Mouse (Mus musculus): ENCODE results near the gene Amn. TPM values are rescaled to one million over a fixed set of nuclear protein-coding genes. Genes with fewer than 3 reads are reported as not detected.

Gene Amn
- total and polyA plus RNA-seq, 3 experiments = 0.12 to 0.14 TPM; not detected in 1

- TF ChIP-seq E2F4 (IDR thresholded peaks at IDR 0.05; ENCODE audit: borderline replicate concordance, low read depth, low read length) (no peak), CHD1 (IDR thresholded peaks at IDR 0.05; ENCODE audit: low read depth, low read length) (no peak), POLR2AphosphoS5 (IDR thresholded peaks at IDR 0.05; ENCODE audit: borderline replicate concordance, low read depth, low read length) (no peak), HCFC1 (IDR thresholded peaks at IDR 0.05; ENCODE audit: low read depth, low read length) (no peak), KAT2A (conservative IDR thresholded peaks at IDR 0.05; ENCODE audit: low read depth, low read length) (no peak), TAL1 (IDR thresholded peaks at IDR 0.05; ENCODE audit: low read length) (no peak), MYB (IDR thresholded peaks at IDR 0.05; ENCODE audit: low read depth, low read length) (no peak), ZNF384 (IDR thresholded peaks at IDR 0.05; ENCODE audit: low read depth, low read length) (no peak), MEF2A (IDR thresholded peaks at IDR 0.05; ENCODE audit: extremely low read depth, insufficient replicate concordance, low read depth, low read length, poor library complexity, severe bottlenecking) (no peak), ETS1 (IDR thresholded peaks at IDR 0.05; ENCODE audit: low read depth, low read length) (no peak), MYC (IDR thresholded peaks at IDR 0.05; ENCODE audit: low read depth, low read length) (no peak), USF1 (IDR thresholded peaks at IDR 0.05; ENCODE audit: low read depth, low read length) (no peak), GABPA (IDR thresholded peaks at IDR 0.05; ENCODE audit: low read depth, low read length) (no peak), TCF12 (IDR thresholded peaks at IDR 0.05; ENCODE audit: low read depth, low read length) (no peak)
- no peaks in the 10 kb centered on the region for H3K79me2 ChIP-seq (ENCODE audit: control insufficient read depth, insufficient read depth, low read length, poor library complexity)
- no peak overlapping the region for H3K9ac ChIP-seq (ENCODE audit: control insufficient read depth, low read depth, low read length, poor library complexity, severe bottlenecking)
- no peaks in the 10 kb centered on the region for H3K9me3 ChIP-seq (replicated peaks; ENCODE audit: insufficient read depth, low read length)
- H3K4me3 ChIP-seq (ENCODE audit: control insufficient read depth in 1 of 2, insufficient read depth in 1 of 2, low read depth in 2 of 2, low read length in 2 of 2) = no peak overlapping the region
- no peak overlapping the region for H3K27ac ChIP-seq (ENCODE audit: control insufficient read depth, low read depth, low read length)
- no peaks in the 10 kb centered on the region for H3K4me1 ChIP-seq (ENCODE audit: control insufficient read depth in 1 of 2, insufficient read depth in 2 of 2, low read length in 2 of 2)
- H3K27me3 ChIP-seq (ENCODE audit: control insufficient read depth in 1 of 2, insufficient read depth in 2 of 2, low read length in 2 of 2) = no peaks in the 10 kb centered on the region; a peak in 1 of 4 replicates
- H3K36me3 ChIP-seq (ENCODE audit: control insufficient read depth in 1 of 2, insufficient read depth in 2 of 2, low read length in 2 of 2) = no peaks in the 10 kb centered on the region
- DNase-seq (ENCODE audit: low read depth, low spot score) = no peak
Observed at GRCm38 (mm10) chr12:111283573-111283972, 12.7 kb downstream of the Amn start.

DNA sequence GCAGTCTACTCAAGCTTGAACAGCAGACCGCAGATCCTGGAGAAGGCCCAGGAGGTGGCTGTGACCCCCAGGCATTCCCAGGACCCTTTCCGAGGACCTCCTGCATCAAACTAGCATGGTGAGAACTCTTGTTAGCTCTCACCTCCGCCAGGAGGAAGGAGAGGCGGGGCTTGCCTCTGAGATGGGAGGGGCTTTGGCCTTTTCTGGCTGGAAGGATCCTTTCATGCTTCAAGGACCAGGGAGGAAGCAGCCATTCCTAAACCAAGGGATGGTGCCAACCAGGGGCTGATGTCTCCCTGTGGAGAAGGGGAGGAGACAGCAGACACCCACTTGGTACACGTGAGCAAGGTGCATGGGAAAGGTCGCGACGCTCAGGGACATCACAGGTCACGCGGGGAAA, 13.6 kb downstream of the Amn start:
- H3K27me3 ChIP-seq (ENCODE audit: control insufficient read depth in 1 of 2, insufficient read depth in 2 of 2, low read length in 2 of 2) = no peaks in the 10 kb centered on the region; a peak in 1 of 4 replicates
- no peaks in the 10 kb centered on the region for H3K9me3 ChIP-seq (replicated peaks; ENCODE audit: insufficient read depth, low read length)
- H3K36me3 ChIP-seq (ENCODE audit: control insufficient read depth in 1 of 2, insufficient read depth in 2 of 2, low read length in 2 of 2) = no peaks in the 10 kb centered on the region
- H3K4me3 ChIP-seq (ENCODE audit: control insufficient read depth in 1 of 2, insufficient read depth in 1 of 2, low read depth in 2 of 2, low read length in 2 of 2) = no peak overlapping the region
- no peaks in the 10 kb centered on the region for H3K79me2 ChIP-seq (ENCODE audit: control insufficient read depth, insufficient read depth, low read length, poor library complexity)
- H3K4me1 ChIP-seq (ENCODE audit: control insufficient read depth in 1 of 2, insufficient read depth in 2 of 2, low read length in 2 of 2) = no peaks in the 10 kb centered on the region
- no peak overlapping the region for H3K9ac ChIP-seq (ENCODE audit: control insufficient read depth, low read depth, low read length, poor library complexity, severe bottlenecking)
- DNase-seq (ENCODE audit: low read depth, low spot score) = no peak
- H3K27ac ChIP-seq (ENCODE audit: control insufficient read depth, low read depth, low read length) = no peak overlapping the region
- TF ChIP-seq POLR2AphosphoS2 (IDR thresholded peaks at IDR 0.05; ENCODE audit: low read length) (no peak), ZC3H11A (IDR thresholded peaks at IDR 0.05; ENCODE audit: low read depth, low read length) (no peak), POLR2A (IDR thresholded peaks at IDR 0.05; ENCODE audit: control insufficient read depth in 1 of 2, insufficient read depth in 1 of 2, low read depth in 1 of 2, low read length in 2 of 2, poor library complexity in 1 of 2) (no peak)

Data from MEL (cell line).